Mouse (Mus musculus) bone marrow macrophage, adult 2 months (primary cell): Measurements from ENCODE around the gene Spint2. TPM values are rescaled to one million over a fixed set of nuclear protein-coding genes. Genes with fewer than 3 reads are reported as not detected.

Experiments
- H3K27ac ChIP-seq: 2 replicates; pipeline ENCODE4 v1.5.1; 2012; ENCODE audit warnings: low read depth, low read length; ENCODE audit not compliant: insufficient read depth
- H3K4me1 ChIP-seq: 2 replicates; pipeline ENCODE4 v1.6.1; 2012; ENCODE audit warnings: low read length; ENCODE audit not compliant: control insufficient read depth, insufficient read depth
- H3K4me3 ChIP-seq: 2 replicates; pipeline ENCODE4 v1.5.1; 2012; ENCODE audit warnings: mild to moderate bottlenecking, low read length, moderate library complexity; ENCODE audit not compliant: insufficient read depth
- CTCF ChIP-seq: IDR thresholded peaks from 2 replicates; pipeline ENCODE4 v1.5.1; 2012; ENCODE audit warnings: low read depth, mild to moderate bottlenecking, low read length, moderate library complexity
- POLR2A ChIP-seq: IDR thresholded peaks from 2 replicates; pipeline ENCODE4 v1.6.1; 2012; ENCODE audit warnings: mild to moderate bottlenecking, low read depth, low read length, borderline replicate concordance
- polyA plus RNA-seq: library from polyadenylated mRNA; stranded (reverse); fragments of >200 nt; gene quantifications from 2 replicates; pipeline ENCODE4 v1.2.4, GENCODE M21; 2012; ENCODE audit not compliant: missing spikeins, insufficient read depth, insufficient read length

The Spint2 gene
- 0.91 TPM in 1 of 2 replicates, not detected in the other for polyA plus RNA-seq

DNA sequence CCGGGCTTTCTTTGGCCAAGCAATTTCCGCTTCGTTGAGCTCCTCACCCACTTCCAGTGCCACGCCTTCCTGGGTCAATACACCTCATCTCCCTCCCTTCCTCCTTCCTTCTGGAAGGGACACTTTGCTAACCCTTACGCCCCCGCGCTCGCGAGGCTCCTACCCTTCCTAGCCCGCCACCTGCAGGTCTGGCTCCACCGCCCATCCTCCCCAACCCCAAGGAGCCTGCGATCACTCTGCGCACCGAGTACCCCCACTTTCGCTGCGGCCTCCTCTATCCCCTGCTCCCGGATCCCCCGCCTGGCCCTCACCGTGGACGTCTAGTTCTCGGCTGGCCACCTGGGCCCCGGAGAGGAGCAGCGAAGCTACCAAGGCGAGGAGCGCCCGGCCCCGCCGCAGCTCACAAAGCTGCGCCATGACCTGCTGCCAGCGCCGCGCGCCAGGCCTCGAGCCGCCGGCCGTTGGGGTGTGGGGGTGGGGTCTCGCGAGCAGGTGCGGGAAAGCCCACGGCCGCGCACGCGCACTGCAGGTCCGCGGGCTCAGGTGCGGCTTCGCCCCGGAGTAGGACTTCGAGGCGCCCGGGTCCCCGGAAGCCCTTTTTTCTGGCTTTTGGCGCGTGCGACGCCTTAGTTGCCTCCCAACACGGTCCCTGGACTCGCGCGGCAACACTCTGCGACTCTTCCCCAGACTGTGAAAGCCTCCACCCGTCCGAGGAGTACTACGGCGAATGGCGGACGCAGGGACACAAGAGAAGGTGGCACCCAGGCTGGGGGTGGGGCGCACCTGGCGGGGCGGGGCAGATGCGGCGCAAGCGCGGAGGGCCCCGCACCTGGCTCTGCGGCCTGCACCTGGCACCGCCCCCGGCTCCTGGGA is at the start of gene Spint2:
Gene Spint2, minus strand, starts transcription at position 712 of the 873 bp plus-strand sequence.
- Histone ChIP-seq H3K4me3 (peak within 1 kb of the TSS; percentile 51), H3K27ac (no peak within 1 kb of the TSS), H3K4me1 (peaks cover 5% of the 10 kb centered on the region)
- TF ChIP-seq POLR2A = no peak
- no peak for TF ChIP-seq CTCF

GRCm38 (mm10) chr7:29328984-29329383 is 47.3 kb upstream of the Spint2 start:
- H3K4me1 ChIP-seq = no peaks in the 10 kb centered on the region
- no peak overlapping the region for H3K27ac ChIP-seq
- H3K4me3 ChIP-seq = no peak overlapping the region
- no peak for TF ChIP-seq CTCF
- no peak for TF ChIP-seq POLR2A

GRCm38 (mm10) chr7:29327087-29327486 is 45.4 kb upstream of the Spint2 start:
- no peak overlapping the region for H3K27ac ChIP-seq
- H3K4me1 ChIP-seq = no peaks in the 10 kb centered on the region
- H3K4me3 ChIP-seq = no peak overlapping the region
- TF ChIP-seq CTCF (no peak), POLR2A (no peak)

- TF ChIP-seq POLR2A (no peak), CTCF (no peak)
- Histone ChIP-seq H3K27ac (no peak overlapping the region), H3K4me3 (no peak overlapping the region), H3K4me1 (no peaks in the 10 kb centered on the region)
Observed at GRCm38 (mm10) chr7:29319337-29320307, 37.9 kb upstream of the Spint2 start.

- H3K4me1 ChIP-seq = no peaks in the 10 kb centered on the region
- H3K4me3 ChIP-seq = no peak overlapping the region
- TF ChIP-seq POLR2A (no peak), CTCF (no peak)
- no peak overlapping the region for H3K27ac ChIP-seq
Observed at GRCm38 (mm10) chr7:29318115-29318911, 36.6 kb upstream of the Spint2 start.

GRCm38 (mm10) chr7:29317558-29317957 is 35.8 kb upstream of the Spint2 start:
- TF ChIP-seq CTCF (no peak), POLR2A (no peak)
- H3K4me3 ChIP-seq = no peak overlapping the region
- no peaks in the 10 kb centered on the region for H3K4me1 ChIP-seq
- H3K27ac ChIP-seq = no peak overlapping the region

DNA sequence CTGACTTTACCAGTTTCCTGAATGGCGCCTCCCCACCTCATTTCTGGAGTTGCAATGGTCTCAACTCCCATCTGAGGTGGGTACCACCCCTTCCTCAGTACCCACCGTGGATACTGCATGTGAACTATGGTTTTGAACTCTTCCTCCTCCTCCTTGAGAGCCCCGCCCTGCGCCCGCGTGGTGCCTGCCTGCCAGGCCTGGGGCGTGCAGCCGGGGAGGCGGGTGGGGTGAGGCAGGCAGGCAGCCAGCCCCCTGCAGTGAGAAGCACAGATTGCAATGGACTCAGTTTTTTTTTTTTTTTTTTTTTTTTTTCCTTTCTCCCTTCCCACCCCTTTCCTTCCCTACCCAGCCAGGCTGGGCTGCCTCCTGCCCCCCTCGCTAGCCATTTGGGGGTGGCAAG is 35.3 kb upstream of the Spint2 start:
- Histone ChIP-seq H3K4me3 (no peak overlapping the region), H3K4me1 (no peaks in the 10 kb centered on the region), H3K27ac (no peak overlapping the region)
- TF ChIP-seq POLR2A (no peak), CTCF (no peak)

GRCm38 (mm10) chr7:29316137-29316734 is 34.5 kb upstream of the Spint2 start:
- Histone ChIP-seq H3K4me1 (no peaks in the 10 kb centered on the region), H3K4me3 (no peak overlapping the region), H3K27ac (no peak overlapping the region)
- TF ChIP-seq POLR2A (no peak), CTCF (no peak)
